Mouse (Mus musculus) cerebellum, postnatal 14 days (tissue): ENCODE measurements at regions not wholly inside any gene's neighbourhood (a gene's known extent, or its start where the extent isn't known, plus 50 kb on each side); places are given as distances from the start of the nearest gene placed in this dataset.
A peak's percentile ranks its signal among the peaks of the same experiment; 100 is the strongest.

Source experiments
- DNase-seq, 2 experiments: peaks; one replicate each; pipeline ENCODE4 v3.0.0; 2021; ENCODE audit warnings: mixed read lengths in 2 of 2

DNA sequence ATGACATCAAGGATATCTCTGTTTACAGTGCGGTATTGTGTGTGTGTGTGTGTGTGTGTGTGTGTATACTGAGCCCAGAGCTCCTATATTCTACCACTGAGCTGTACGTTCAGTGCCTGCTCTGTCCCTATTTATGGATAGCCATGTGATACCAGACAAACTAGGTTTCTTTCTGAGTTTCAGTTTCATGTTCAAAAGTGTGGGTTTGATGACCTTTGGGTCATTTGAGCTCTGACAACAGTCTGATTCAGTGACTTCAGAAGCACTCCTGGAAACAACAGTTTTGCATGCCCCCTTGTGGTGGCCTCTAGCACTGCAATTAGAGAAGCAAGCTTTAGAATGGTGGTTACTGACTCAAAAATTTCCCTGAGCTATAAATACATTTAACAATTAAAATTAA lies 50.9 kb upstream of the Tent2 start:
- peak; percentile 88 to 91 for DNase-seq

DNA sequence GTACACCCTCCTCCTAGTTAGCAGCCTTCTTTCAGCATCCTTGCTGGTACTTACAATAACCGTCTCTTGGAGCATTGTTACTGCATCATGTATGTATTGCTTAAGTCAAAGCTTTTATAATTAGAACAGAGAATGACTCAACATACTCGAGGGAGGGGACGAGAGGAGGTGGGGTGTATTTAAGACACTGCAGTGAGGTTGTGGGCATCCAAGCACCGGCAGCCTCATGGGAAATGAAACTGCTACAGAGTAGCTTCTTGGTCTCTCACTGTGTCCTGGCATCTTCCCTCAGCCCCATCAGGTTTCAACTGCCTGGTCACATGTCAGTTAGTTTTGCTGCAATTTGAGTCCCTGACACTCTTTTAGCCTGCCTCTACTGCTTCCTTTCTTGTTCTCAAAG lies 50.7 kb upstream of the Homer1 start:
- DNase-seq = no peak
